Mouse (Mus musculus) stomach, adult 2 months (tissue): ENCODE measurements around the gene Ddx50. TPM values are rescaled to one million over a fixed set of nuclear protein-coding genes. Genes with fewer than 3 reads are reported as not detected.

ENCODE experiments used
- polyA plus RNA-seq: library from polyadenylated mRNA; depleted of rRNA; stranded (reverse); fragments of >200 nt; gene quantifications from 2 replicates; pipeline ENCODE4 v1.2.3, GENCODE M21; 2012; rRNA removed

Ddx50 gene
- polyA plus RNA-seq: 1.1 and 1.3 TPM in 2 replicates

GRCm38 (mm10) chr10:62650881-62651810 is at the start of gene Ddx50:
Gene Ddx50 (minus strand): TSS chr10:62651218.

GRCm38 (mm10) chr10:62602177-62603040 is 48.6 kb downstream of the Ddx50 start, which contains the start of gene Ddx21:
Gene Ddx21 (minus strand): TSS chr10:62602281.

GRCm38 (mm10) chr10:62578338-62579100 is 72.5 kb downstream of the Ddx50 start, which contains the start of gene Kif1bp:
Gene Kif1bp (minus strand): TSS chr10:62578457.

Other genes starting within 250 kb of the Ddx50 start
- 0.02 and 0.24 TPM in 2 replicates for gene Hkdc1, start 228.7 kb downstream of the Ddx50 start, polyA plus RNA-seq
- not detected in 2 replicates for gene 4930507D05Rik, start 201.7 kb downstream of the Ddx50 start, polyA plus RNA-seq
- 4.4 and 5.9 TPM in 2 replicates for gene Supv3l1, start 201.5 kb downstream of the Ddx50 start, polyA plus RNA-seq
- gene Vps26a, start 164.4 kb downstream of the Ddx50 start, polyA plus RNA-seq: 1.4 and 2.5 TPM in 2 replicates
- gene Srgn, start 123.8 kb downstream of the Ddx50 start, polyA plus RNA-seq: 1.6 and 2.0 TPM in 2 replicates
- gene Kif1bp, start 72.8 kb downstream of the Ddx50 start, polyA plus RNA-seq: 8.8 and 10.2 TPM in 2 replicates
- 1.4 and 2.1 TPM in 2 replicates for gene Ddx21, start 48.9 kb downstream of the Ddx50 start, polyA plus RNA-seq
- gene Stox1, start 74.9 kb upstream of the Ddx50 start, polyA plus RNA-seq: 0.12 TPM in 2 replicates
- 12.8 and 22.2 TPM in 2 replicates for gene Ccar1, start 141.1 kb upstream of the Ddx50 start, polyA plus RNA-seq